ENCODE assay signal across 13 mouse cellular contexts in the genomic region with DNA sequence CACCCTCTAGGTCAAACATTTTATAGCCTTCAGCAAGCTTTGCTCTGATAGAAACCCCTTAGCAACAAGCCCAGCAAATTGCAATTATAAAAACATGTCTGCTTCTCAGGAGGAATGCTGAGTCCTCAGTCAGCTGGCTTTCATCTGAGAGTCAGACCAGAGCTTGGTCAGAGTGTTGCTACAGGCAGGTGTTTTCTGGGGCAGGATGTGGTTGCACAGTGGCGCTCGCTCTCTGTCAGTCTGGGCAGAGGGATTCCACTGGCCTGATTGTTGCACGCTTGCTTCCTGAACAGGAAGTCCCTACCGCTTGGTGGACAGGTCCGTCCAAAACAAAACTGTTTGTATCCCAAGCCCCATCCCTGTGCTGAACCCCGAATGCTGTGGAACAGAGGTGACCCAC. TPM values are rescaled to one million over a fixed set of nuclear protein-coding genes. Genes with fewer than 3 reads are reported as not detected.
DNase-seq lines count a peak whose midpoint lies in the region; ATAC-seq and TF ChIP-seq lines count a peak whose summit lies in the region.
"Had no signal": no experiment of that assay in that cellular context is flagged by ENCODE, and none has a peak within 500 bp of the region (broad histone marks: within the 10 kb centered on the region; RNA-seq: fewer than 3 reads in every experiment).

No protein-coding gene starts in this region.

- peak; percentile 19 to 33 for DNase-seq in spleen, adult 2 months (ENCODE audit: low read depth in 1 of 2, low spot score in 2 of 2)
- DNase-seq in spleen, adult 12 weeks (ENCODE audit: low spot score) = no peak
- DNase-seq in thymus, postnatal 25 days = peak; percentile 71
- DNase-seq in kidney, adult 18-20 months = no peak
- no peak for DNase-seq in left cerebral cortex, adult 2 months (ENCODE audit: extremely low spot score in 1 of 2, low spot score in 2 of 2)
- no peak for DNase-seq in heart, adult 9 months (ENCODE audit: low spot score in 2 of 2)
- DNase-seq: cerebellum, adult 8-10 months; layer of hippocampus, adult 9-11 months had no signal

- peak; percentile 86 for ATAC-seq in common myeloid progenitor, adult 5-6 weeks (replicated peaks; ENCODE audit: low read depth, poor library complexity, severe bottlenecking)
- peak; percentile 92 for ATAC-seq in megakaryocyte, adult 5-6 weeks (ENCODE audit: poor library complexity, severe bottlenecking)

- TF ChIP-seq POLR2A in spleen, adult 2 months (IDR thresholded peaks at IDR 0.05; ENCODE audit: low read depth, low read length) = no peak

- 3% methylated on average over 6 of the region's 6 CpGs for WGBS in spleen, adult 2 months

- no peak for TF ChIP-seq CTCF in spleen, adult 2 months (IDR thresholded peaks at IDR 0.05; ENCODE audit: extremely low read depth, insufficient read depth, insufficient read length, insufficient replicate concordance)
- TF ChIP-seq CTCF in left cerebral cortex, adult 2 months (IDR thresholded peaks at IDR 0.05) = no peak

- H3K27me3 ChIP-seq in spleen, adult 2 months (ENCODE audit: control insufficient read depth, insufficient read depth, low read length) = no peaks in the 10 kb centered on the region
- H3K27me3 ChIP-seq: forebrain, embryonic 12.5 days had no signal

- no peaks in the 10 kb centered on the region; the same call in 1 of the 2 replicates for H3K4me1 ChIP-seq in spleen, adult 2 months (ENCODE audit: control insufficient read depth, insufficient read depth, insufficient read length)

- intact Hi-C loops in left cerebral cortex, adult 2 months (cut with DNase I) = no loop called here

- no peak overlapping the region for H3K27ac ChIP-seq in spleen, adult 2 months (ENCODE audit: insufficient read depth, low read length)
- H3K27ac ChIP-seq in left cerebral cortex, adult 2 months = no peak overlapping the region
- H3K27ac ChIP-seq: forebrain, embryonic 12.5 days; heart, embryonic 15.5 days; liver, embryonic 14.5 days had no signal

- H3K36me3 ChIP-seq in spleen, adult 2 months (ENCODE audit: control insufficient read depth, insufficient read depth, low read length) = no peaks in the 10 kb centered on the region
- H3K36me3 ChIP-seq: forebrain, embryonic 12.5 days; heart, embryonic 15.5 days had no signal

- H3K4me3 ChIP-seq in spleen, adult 2 months (ENCODE audit: extremely low read depth, insufficient read depth, insufficient read length) = no peak overlapping the region
- H3K4me3 ChIP-seq in left cerebral cortex, adult 2 months = no peak overlapping the region
- H3K4me3 ChIP-seq: forebrain, embryonic 12.5 days; heart, embryonic 15.5 days had no signal

RNA-seq across cellular contexts. Expression of gene Adgrf1, which starts 37.4 kb away (rescaled TPM):
- not detected in 2 replicates for polyA plus RNA-seq in spleen, adult 2 months (2012; rRNA removed)
- total RNA-seq in common myeloid progenitor, adult 5-6 weeks (2017) = not detected in 2 replicates
- 0.09 TPM in 1 of 2 replicates, not detected in the other for total RNA-seq in megakaryocyte, adult 5-6 weeks (2015)
- total RNA-seq in megakaryocyte, adult 5-6 weeks (2017) = not detected in 2 replicates
- not detected for total RNA-seq in left cerebral cortex, adult 2 months (2021)
- polyA plus RNA-seq: forebrain, embryonic 12.5 days; heart, embryonic 15.5 days had no signal

Comparison
In these comparisons a context has a peak if more than half of its experiments do, and no peak if none do; other contexts are left out.
1. DNase-seq: peak in spleen, adult 2 months (2 of 2) and thymus, postnatal 25 days (single experiment); none in spleen, adult 12 weeks (single experiment), kidney, adult 18-20 months (single experiment), left cerebral cortex, adult 2 months (0 of 2) and heart, adult 9 months (0 of 2).